Mouse (Mus musculus): ENCODE measurements around the gene Prkce.

- TF ChIP-seq CTCF (IDR thresholded peaks at IDR 0.05; ENCODE audit: control insufficient read depth, insufficient read depth, low read length) (no peak), POLR2A (IDR thresholded peaks at IDR 0.05; ENCODE audit: borderline replicate concordance, control insufficient read depth, low read depth, low read length) (no peak)
Observed at GRCm38 (mm10) chr17:86443886-86444285, 276.3 kb downstream of the Prkce start.

Measured in bone marrow, adult 2 months (tissue).